Mouse (Mus musculus) natural killer cell, adult 2 months (primary cell): ENCODE results near the gene Fmnl2.

Experiments
- DNase-seq, 2 experiments: peaks; one replicate each; pipeline ENCODE4 v3.0.0; 2022; ENCODE audit warnings: low spot score in 2 of 2

Gene Fmnl2

GRCm38 (mm10) chr2:52857611-52858528, at the start of gene Fmnl2:
Gene Fmnl2 (plus strand): TSS chr2:52857860.
- no peak for DNase-seq

- no peak for DNase-seq
Measured at GRCm38 (mm10) chr2:52809988-52810387, 47.7 kb upstream of the Fmnl2 start.

GRCm38 (mm10) chr2:52811691-52812090, 46.0 kb upstream of the Fmnl2 start:
- no peak for DNase-seq

- DNase-seq: no peak
Measured at GRCm38 (mm10) chr2:52817341-52817740, 40.3 kb upstream of the Fmnl2 start.

- DNase-seq: no peak
Measured at GRCm38 (mm10) chr2:52818944-52819343, 38.7 kb upstream of the Fmnl2 start.

GRCm38 (mm10) chr2:52822214-52822613, 35.4 kb upstream of the Fmnl2 start:
- DNase-seq: no peak

- DNase-seq: no peak
Measured at GRCm38 (mm10) chr2:52828077-52828476, 29.6 kb upstream of the Fmnl2 start.

- DNase-seq: no peak
Measured at GRCm38 (mm10) chr2:52830513-52830912, 27.1 kb upstream of the Fmnl2 start.

- DNase-seq: no peak
Measured at GRCm38 (mm10) chr2:52831585-52831984, 26.1 kb upstream of the Fmnl2 start.

- DNase-seq: no peak
Measured at GRCm38 (mm10) chr2:52835726-52836125, 21.9 kb upstream of the Fmnl2 start.

GRCm38 (mm10) chr2:52839074-52839473, 18.6 kb upstream of the Fmnl2 start:
- DNase-seq: no peak

- no peak for DNase-seq
Measured at GRCm38 (mm10) chr2:52839868-52840267, 17.8 kb upstream of the Fmnl2 start.

GRCm38 (mm10) chr2:52843861-52844260, 13.8 kb upstream of the Fmnl2 start:
- DNase-seq: no peak

- no peak for DNase-seq
Measured at GRCm38 (mm10) chr2:52844936-52845752, 12.5 kb upstream of the Fmnl2 start.

- no peak for DNase-seq
Measured at GRCm38 (mm10) chr2:52846506-52846905, 11.2 kb upstream of the Fmnl2 start.

- no peak for DNase-seq
Measured at GRCm38 (mm10) chr2:52849092-52849491, 8.6 kb upstream of the Fmnl2 start.

GRCm38 (mm10) chr2:52858529-52859465, 1.1 kb downstream of the Fmnl2 start:
- no peak for DNase-seq

GRCm38 (mm10) chr2:52859466-52859840, 1.8 kb downstream of the Fmnl2 start:
- no peak for DNase-seq

- DNase-seq: no peak
Measured at GRCm38 (mm10) chr2:52860111-52860775, 2.6 kb downstream of the Fmnl2 start.

GRCm38 (mm10) chr2:52862046-52862759, 4.5 kb downstream of the Fmnl2 start:
- DNase-seq: no peak
